Mouse (Mus musculus) cerebellum, postnatal 14 days (tissue): ENCODE measurements around the gene Trim25.
"Not testable (repeated sequence)": the region's sequence is repeated elsewhere in the genome, so short reads cannot be mapped to it uniquely, and the experiment has no call there.

ENCODE experiments used
- DNase-seq, 2 experiments: peaks; one replicate each; pipeline ENCODE4 v3.0.0; 2021; ENCODE audit warnings: mixed read lengths in 2 of 2

The Trim25 gene

DNA sequence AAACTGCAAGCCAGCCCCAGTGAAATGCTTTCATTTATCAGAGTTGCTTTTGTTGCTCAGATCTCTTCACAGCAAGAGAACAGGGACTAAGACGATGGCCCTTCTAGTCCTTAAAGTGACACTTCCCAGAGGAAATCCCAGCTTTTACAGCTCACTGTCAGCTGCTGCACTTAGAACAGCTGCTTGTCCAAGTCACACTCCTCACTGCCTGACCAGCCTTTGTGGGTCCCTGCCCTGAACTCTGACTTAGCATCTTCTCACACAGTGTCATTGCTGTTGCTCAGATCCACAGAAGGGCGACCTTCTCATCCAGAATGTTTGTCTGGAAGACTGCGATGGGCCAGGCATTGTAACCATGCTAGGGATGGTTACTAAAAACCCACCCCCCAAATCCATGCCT is 26.4 kb downstream of the Trim25 start:
- no peak for DNase-seq

GRCm38 (mm10) chr11:89026117-89026516 is 26.9 kb downstream of the Trim25 start:
- no peak for DNase-seq

DNA sequence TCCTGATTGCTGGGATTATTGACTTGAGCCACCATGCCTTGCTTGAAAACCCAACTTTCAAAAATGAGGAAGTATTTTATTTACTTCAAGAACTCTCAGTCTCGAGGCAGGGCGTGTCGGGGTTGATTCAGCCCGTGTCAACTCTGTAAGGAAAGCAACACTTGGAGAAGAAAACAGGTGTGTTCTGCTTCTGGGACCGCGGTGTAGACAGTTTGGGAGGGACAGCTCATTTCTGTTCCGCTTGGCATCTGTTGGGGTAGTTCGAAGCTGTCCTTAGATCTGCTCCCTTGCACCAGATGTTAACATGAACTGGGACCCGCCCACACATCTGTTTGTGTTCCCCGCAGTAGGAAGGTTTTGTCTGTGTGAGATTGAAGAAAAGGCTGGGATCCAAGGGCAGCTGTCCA is 28.8 kb downstream of the Trim25 start:
- no peak for DNase-seq

- DNase-seq: no peak
Observed at GRCm38 (mm10) chr11:89028871-89029405, 29.8 kb downstream of the Trim25 start.

- no peak for DNase-seq
Observed at GRCm38 (mm10) chr11:89030552-89030951, 31.4 kb downstream of the Trim25 start.

DNA sequence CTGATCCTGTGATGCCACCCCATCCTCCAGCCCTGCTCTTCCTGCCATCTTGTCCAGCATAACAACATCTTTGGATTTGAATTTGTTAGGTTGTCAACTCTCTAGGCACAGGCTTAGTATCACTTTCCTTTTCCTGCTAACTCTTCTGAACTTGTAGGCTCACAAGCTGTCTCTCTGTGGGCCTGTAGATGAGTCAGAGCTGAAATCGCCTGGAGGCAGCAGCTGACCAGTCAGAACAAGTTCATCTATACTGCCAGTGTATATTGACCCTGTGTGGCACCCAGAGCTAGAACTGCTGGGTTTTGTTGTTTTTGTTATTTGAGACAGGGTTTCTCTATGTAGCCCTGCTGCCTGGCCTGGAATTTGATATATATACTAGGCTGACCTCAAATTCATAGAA is 32.0 kb downstream of the Trim25 start:
- DNase-seq: no peak

DNA sequence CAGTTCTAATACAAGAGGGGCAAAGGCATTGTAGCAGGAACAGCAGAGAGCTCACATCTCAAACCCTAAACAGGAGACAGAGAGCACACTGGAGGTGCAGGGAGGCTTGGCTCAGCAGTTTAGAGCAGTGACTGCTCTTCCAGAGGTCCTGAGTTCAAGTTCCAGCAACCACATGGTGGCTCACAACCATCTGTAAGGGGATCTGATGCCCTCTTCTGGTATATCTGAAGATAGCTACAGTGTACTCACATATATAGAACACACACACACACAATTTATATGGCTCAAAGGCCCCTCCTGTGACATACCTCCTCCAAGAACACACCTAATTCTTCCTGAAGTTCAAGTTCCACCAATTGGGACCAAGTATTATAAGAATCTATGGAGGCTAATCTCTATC is 35.4 kb downstream of the Trim25 start:
- DNase-seq: no peak

DNA sequence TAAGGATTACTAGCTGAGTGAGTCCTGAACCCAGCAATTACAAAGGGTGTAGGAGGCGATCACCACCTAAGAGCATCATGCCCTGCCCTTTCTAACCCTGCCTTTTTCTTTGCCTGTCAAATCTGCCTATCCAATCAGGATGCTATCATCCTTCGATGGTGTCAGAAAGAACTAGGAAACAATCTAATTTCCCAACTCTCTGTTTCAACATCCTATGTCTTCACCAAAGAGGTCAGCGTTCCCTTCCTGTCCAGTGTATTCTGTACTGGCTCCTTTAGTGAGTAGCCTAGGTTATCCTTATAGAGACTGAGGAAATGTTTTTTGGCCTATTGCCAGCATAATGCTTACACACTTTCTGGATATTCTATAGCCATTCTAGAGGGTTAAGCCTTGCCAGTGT is 36.4 kb downstream of the Trim25 start:
- DNase-seq: no peak

DNA sequence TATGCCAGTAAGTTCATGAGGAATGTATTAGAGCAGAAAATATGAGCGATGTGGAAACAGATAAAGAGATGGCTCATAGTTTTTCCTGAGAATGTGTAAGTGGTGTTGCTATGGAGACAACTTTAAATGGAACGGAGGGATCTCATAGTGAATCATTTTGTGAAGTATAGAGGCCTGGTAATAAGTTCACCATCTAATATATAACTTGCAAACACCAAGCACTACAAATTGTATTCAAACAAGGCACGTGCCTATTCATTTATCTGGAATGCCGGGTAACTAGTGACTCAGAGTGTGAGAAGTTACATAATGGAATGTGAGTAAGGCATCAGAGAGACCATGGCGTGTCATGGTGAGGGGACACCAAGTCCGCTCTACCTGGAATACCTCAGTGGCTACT is 39.3 kb downstream of the Trim25 start:
- no peak for DNase-seq

- peak; percentile 53 to 65 for DNase-seq
Observed at GRCm38 (mm10) chr11:89039325-89039724, 40.1 kb downstream of the Trim25 start.

- DNase-seq: not testable (repeated sequence)
Observed at GRCm38 (mm10) chr11:89041073-89041472, 41.9 kb downstream of the Trim25 start.

DNA sequence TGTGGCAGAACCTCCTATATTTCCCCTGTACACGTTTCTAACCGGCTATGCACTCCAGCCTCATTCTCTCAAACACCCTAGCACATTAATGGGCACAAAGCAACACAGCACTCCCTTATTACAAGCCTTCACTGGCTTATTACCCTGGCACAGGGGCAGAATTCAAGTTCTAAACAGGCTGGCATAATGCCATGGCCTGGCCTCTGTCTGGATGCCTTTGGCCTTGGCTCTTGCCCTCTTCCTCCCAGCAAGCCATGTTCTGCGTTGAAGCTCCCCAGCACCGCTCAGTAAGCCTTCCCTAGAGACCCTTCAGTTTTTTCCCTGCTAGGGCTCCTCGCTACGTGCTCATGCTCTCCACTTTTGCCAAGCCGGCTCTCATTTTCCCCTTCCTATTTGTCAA is 43.9 kb downstream of the Trim25 start:
- no peak for DNase-seq

DNA sequence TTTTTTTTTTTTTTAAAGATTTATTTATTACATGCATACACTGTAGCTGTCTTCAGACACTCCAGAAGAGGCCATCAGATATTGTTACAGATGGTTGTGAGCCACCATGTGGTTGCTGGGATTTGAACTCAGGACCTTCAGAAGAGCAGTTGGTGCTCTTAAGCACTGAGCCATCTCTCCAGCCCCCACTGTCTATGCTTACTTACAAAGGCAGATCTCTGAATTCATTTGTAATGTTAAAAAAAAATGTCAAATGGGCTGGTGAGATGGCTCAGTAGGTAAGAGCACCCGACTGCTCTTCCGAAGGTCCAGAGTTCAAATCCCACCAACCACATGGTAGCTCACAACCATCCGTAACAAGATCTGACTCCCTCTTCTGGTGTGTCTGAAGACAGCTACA is 46.3 kb downstream of the Trim25 start:
- not testable (repeated sequence) for DNase-seq

- no peak for DNase-seq
Observed at GRCm38 (mm10) chr11:89046021-89046420, 46.8 kb downstream of the Trim25 start.

GRCm38 (mm10) chr11:89051767-89052166 is 52.6 kb downstream of the Trim25 start:
- DNase-seq: no peak

GRCm38 (mm10) chr11:89055931-89056690 is 56.9 kb downstream of the Trim25 start:
- no peak for DNase-seq

DNA sequence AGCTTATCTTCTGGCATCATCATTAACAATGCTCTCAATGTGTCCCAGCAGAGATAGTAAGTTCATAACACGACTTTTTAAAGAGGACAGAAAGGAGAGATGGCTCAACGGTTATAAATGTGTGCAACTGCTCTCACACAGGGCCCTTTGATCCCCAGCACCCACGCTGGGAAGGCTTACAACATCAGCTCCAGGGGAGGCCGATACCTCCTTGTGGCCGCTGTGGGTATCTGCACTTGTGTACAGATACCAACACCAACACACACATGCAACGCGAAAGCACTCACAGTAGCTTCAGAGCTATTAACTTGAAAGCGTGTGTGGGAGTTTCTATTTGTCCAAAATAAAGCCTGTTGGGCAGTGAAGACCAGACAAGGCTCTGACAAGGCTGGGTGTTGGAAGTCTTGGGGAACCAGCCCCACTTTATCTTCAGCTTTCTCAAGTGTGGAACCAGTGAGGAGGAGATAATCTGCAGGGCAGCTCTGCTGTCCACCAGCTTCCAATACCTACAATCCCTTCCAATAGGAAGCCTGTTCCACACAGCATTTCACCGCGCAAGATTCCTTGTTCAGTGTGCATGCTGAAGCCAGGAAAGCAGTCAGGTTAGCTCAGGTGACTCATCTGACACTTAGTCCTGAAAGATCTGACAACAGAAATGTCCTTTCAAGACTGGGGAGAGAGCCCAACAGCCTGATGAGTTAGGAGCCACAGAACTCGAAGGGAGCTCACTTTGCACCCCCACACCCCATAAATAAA is 59.5 kb downstream of the Trim25 start:
- DNase-seq: peak in 1 of 2 experiments; percentile 23

DNA sequence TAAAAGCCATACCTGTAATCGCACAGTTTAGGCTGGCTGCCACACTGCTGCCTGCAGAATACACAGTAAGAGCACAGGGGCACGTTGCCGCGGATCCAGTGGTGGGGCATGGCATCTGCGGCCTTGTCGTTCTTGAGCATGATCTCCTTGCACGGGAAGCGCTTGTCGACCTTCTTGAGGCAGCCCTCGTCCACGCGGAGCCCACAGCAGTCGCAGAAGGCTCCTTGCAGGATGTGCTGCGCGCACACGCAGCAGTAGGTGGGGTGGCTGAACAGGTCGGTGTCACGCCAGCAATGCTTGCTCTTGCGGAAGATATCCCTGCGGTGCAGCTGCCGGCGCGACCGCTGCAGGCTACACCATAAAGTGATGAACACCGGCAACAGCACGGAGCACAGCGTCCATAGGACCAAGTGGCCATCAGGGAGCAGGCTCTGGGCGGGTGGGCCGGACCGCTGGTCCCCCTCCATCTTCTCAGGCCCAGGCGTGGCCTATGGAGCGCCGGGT is 60.8 kb downstream of the Trim25 start:
- peak in 1 of 2 experiments; percentile 63 for DNase-seq

GRCm38 (mm10) chr11:89060423-89061089 is 61.4 kb downstream of the Trim25 start:
- DNase-seq: peak; percentile 95 to 96

- DNase-seq: no peak
Observed at GRCm38 (mm10) chr11:89061362-89061761, 62.2 kb downstream of the Trim25 start.

GRCm38 (mm10) chr11:89064312-89064711 is 65.1 kb downstream of the Trim25 start:
- no peak for DNase-seq

GRCm38 (mm10) chr11:89065297-89065696 is 66.1 kb downstream of the Trim25 start:
- peak in 1 of 2 experiments; percentile 51 for DNase-seq

GRCm38 (mm10) chr11:89066126-89066525 is 67.0 kb downstream of the Trim25 start:
- no peak for DNase-seq
